Mouse (Mus musculus) T-cell, adult 66 days (primary cell): Measurements from ENCODE around the gene Zfp595. TPM values are rescaled to one million over a fixed set of nuclear protein-coding genes. Genes with fewer than 3 reads are reported as not detected.

ENCODE experiments used
- total RNA-seq, 2 experiments: library from RNA; stranded (reverse); gene quantifications; 3 replicates in 1 of 2; 4 replicates in 1 of 2; pipeline ENCODE4 v1.2.4; 2023

Gene Zfp595
- total RNA-seq = 10 to 100 TPM; 16.4 to 18.8 TPM

GRCm38 (mm10) chr13:67332019-67332724 lies at the start of gene Zfp595:
Gene Zfp595, minus strand, starts transcription at chr13:67332570.

GRCm38 (mm10) chr13:67375050-67375911 lies 42.9 kb upstream of the Zfp595 start, which contains the start of the genes Gm28041 and Zfp456:
Gene Gm28041, minus strand, starts transcription at chr13:67375733.
Gene Zfp456, minus strand, starts transcription at chr13:67375810.

GRCm38 (mm10) chr13:67360131-67360744 lies 27.9 kb upstream of the Zfp595 start, which contains the start of the genes Gm28044 and Zfp953:
Gene Gm28044, minus strand, starts transcription at chr13:67360536.
Gene Zfp953, minus strand, starts transcription at chr13:67360605.

DNA sequence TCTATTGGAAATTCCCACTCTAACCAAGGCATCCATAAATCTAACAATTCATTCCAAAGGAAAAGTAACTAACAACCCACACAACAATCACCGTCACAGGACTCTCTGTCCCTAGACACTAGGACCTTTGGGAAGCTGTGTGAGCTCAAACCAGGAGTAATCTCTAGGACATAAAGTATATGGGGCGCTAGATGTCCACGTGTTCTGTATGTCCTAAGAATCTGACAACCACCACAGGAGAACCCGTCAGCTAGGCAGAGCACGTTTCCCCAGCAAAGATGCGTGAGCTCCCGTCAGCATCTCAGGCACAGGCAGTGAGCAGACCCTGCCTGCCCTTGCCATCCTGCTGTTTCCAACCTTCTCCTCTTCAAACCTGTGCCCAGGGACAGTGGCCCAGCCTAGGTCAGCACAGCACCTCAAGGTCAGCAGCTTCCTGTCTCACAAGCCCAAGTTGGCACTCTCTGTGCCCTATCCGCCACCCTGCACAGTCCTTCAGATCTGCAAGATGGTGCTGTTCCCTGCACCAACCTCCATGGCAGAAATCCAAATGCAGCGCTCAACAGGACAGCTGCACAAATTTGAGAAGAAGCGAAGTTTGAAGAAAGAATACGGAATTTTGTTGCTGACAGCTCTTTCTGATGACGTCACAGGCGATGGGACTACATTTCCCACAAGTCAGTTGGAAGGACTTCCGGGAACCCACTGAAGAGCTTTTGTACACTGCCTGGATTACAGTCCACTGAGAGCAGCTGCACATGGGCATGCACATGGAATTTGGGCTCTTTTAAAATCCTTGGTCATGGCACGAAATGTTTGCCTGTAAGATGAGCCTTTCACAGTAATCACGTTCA lies 26.3 kb downstream of the Zfp595 start, which contains the start of gene Zfp457:
Gene Zfp457, minus strand, starts transcription at position 664 of the 851 bp plus-strand sequence.

DNA sequence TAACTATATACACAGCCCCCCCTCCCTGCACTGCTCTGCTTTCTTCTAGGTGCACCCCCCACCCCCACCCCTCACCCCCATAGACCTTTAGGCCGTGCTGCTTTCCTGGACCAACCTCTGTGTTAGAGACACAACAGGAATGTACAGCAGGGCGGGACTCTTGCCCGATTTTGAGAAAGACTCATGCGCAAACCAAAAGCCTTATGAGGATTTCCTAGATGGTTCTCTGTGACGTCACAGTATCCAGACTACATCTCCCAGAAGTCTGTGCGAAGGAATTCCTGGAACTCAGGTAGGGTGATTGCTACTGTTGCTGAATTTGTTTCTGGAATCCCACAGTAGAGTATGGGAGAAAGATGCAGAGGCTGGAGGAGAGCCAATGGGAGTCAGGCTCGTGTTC lies 54.1 kb downstream of the Zfp595 start, which contains the start of gene Zfp458:
Gene Zfp458, minus strand, starts transcription at position 153 of the 400 bp plus-strand sequence.

Other genes with a start within 250 kb of the Zfp595 start
- gene Zfp708, start 234.6 kb downstream of the Zfp595 start, total RNA-seq = 1 to 10 TPM in 1 of 2 experiments, under 1 TPM in 1; 0.77 to 2.4 TPM
- gene Gm28557, start 224.0 kb downstream of the Zfp595 start, total RNA-seq = 1 to 10 TPM; 3.9 to 5.8 TPM
- under 1 TPM in 1 of 2 experiments, not detected in 1; 0.41 TPM for gene Rslcan18, start 216.3 kb downstream of the Zfp595 start, total RNA-seq
- gene Zfp759, start 210.9 kb downstream of the Zfp595 start, total RNA-seq = 1 to 10 TPM; 4.3 to 5.7 TPM
- gene Rsl1, start 159.4 kb downstream of the Zfp595 start, total RNA-seq = 1 to 10 TPM; 7.0 to 9.9 TPM
- 1 to 10 TPM; 2.3 TPM for gene Zfp455, start 138.1 kb downstream of the Zfp595 start, total RNA-seq
- gene Zfp458, start 54.1 kb downstream of the Zfp595 start, total RNA-seq = 1 to 10 TPM; 2.8 to 5.4 TPM
- gene Zfp457, start 26.1 kb downstream of the Zfp595 start, total RNA-seq = 1 to 10 TPM; 2.9 to 5.3 TPM
- gene Gm28044, start 28.0 kb upstream of the Zfp595 start, total RNA-seq = 1 to 10 TPM; 4.1 to 6.4 TPM
- 10 to 100 TPM in 1 of 2 experiments, 1 to 10 TPM in 1; 8.2 to 10.7 TPM for gene Zfp953, start 28.0 kb upstream of the Zfp595 start, total RNA-seq
- 1 to 10 TPM in 1 of 2 experiments, not detected in 1; 2.4 TPM for gene Gm28041, start 43.2 kb upstream of the Zfp595 start, total RNA-seq
- gene Zfp456, start 43.2 kb upstream of the Zfp595 start, total RNA-seq = 10 to 100 TPM in 1 of 2 experiments, 1 to 10 TPM in 1; 7.7 to 12.5 TPM
- 10 to 100 TPM; 10.1 to 12.5 TPM for gene Zfp429, start 67.2 kb upstream of the Zfp595 start, total RNA-seq
- 1 to 10 TPM; 3.1 to 3.3 TPM for gene Zfp459, start 88.8 kb upstream of the Zfp595 start, total RNA-seq
- gene Zfp874a, start 119.1 kb upstream of the Zfp595 start, total RNA-seq = 10 to 100 TPM; 12.4 to 14.4 TPM
- gene Zfp874b, start 151.7 kb upstream of the Zfp595 start, total RNA-seq = 10 to 100 TPM; 17.1 to 18.3 TPM
- gene Zfp58, start 168.0 kb upstream of the Zfp595 start, total RNA-seq = 10 to 100 TPM; 12.6 to 13.9 TPM
- gene Gm26965, start 193.6 kb upstream of the Zfp595 start, total RNA-seq = not detected
- gene Zfp87, start 193.6 kb upstream of the Zfp595 start, total RNA-seq = 10 to 100 TPM; 23.3 to 25.2 TPM
- 1 to 10 TPM; 8.6 to 9.3 TPM for gene Zfp748, start 221.3 kb upstream of the Zfp595 start, total RNA-seq